In the genomic region with DNA sequence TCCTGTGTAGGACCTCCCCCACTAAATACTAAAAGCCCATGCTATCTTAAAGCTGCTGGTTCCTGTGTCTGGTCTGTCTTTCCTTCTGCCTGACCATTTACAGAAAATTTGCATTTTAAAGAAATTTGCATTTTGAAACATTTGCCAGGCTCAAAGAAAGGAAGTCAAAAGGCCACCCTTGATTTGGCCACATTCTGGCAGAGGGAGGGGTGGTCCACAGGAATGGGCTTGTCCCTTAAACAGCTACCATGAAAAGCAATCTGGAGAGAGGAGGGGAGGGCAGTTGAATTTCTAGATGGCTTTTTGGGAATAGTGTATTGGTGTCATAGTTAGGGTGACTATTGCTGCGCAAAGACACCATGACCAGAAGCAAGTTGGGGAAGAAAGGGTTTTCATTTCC, we compare ENCODE assay signal across 31 mouse cellular contexts.
DNase-seq lines count a peak whose midpoint lies in the region; ATAC-seq and TF ChIP-seq lines count a peak whose summit lies in the region.
"Had no signal": no experiment of that assay in that cellular context is flagged by ENCODE, and none has a peak within 500 bp of the region (broad histone marks: within the 10 kb centered on the region; RNA-seq: fewer than 3 reads in every experiment).

No protein-coding gene starts in this region.

- TF ChIP-seq POLR2A in CH12.LX (IDR thresholded peaks at IDR 0.05; ENCODE audit: low read depth, low read length) (no peak), ES-Bruce4 (IDR thresholded peaks at IDR 0.05; ENCODE audit: insufficient read depth, low read length) (no peak)

- H3K9me3 ChIP-seq in heart, embryonic 11.5 days (replicated peaks; ENCODE audit: control insufficient read depth, low read length): no peaks in the 10 kb centered on the region
- H3K9me3 ChIP-seq in CH12.LX (replicated peaks; ENCODE audit: low read length): no peaks in the 10 kb centered on the region
- H3K9me3 ChIP-seq in ES-Bruce4 (replicated peaks; ENCODE audit: control insufficient read depth, insufficient read depth, low read length, poor library complexity, severe bottlenecking): no peaks in the 10 kb centered on the region
- H3K9me3 ChIP-seq in forebrain, embryonic 14.5 days (replicated peaks; ENCODE audit: control insufficient read depth, low read length): no peaks in the 10 kb centered on the region
- H3K9me3 ChIP-seq: embryonic facial prominence, embryonic 10.5 days; embryonic facial prominence, embryonic 13.5 days; forebrain, embryonic 12.5 days; G1E; heart, embryonic 13.5 days; hindbrain, embryonic 15.5 days had no signal

- H3K27me3 ChIP-seq in heart, embryonic 11.5 days (ENCODE audit: control insufficient read depth, insufficient read depth, low read length): no peaks in the 10 kb centered on the region
- H3K27me3 ChIP-seq in CH12.LX (replicated peaks) (no peaks in the 10 kb centered on the region), ES-Bruce4 (ENCODE audit: control insufficient read depth, insufficient read depth, low read length, poor library complexity, severe bottlenecking) (no peaks in the 10 kb centered on the region)
- no peaks in the 10 kb centered on the region for H3K27me3 ChIP-seq in forebrain, embryonic 14.5 days (replicated peaks; ENCODE audit: control insufficient read depth, insufficient read depth, low read length)
- H3K27me3 ChIP-seq: embryonic facial prominence, embryonic 13.5 days; forebrain, embryonic 12.5 days; heart, embryonic 13.5 days; hindbrain, embryonic 15.5 days; Patski had no signal

- DNase-seq in heart, adult 11 months: peak; percentile 59
- DNase-seq in CH12.LX (ENCODE audit: extremely low read depth): peak; percentile 6
- DNase-seq in R1 (ENCODE audit: low read depth, low spot score): peak; percentile 69
- no peak for DNase-seq in forebrain, embryonic 14.5 days (ENCODE audit: low spot score)
- DNase-seq in right cerebral cortex, adult 18-20 months: no peak
- DNase-seq: adrenal gland, adult 8-10 months; adrenal gland, postnatal 25 days; B cell, adult 2 months; cerebellum, adult 11-12 months; cerebellum, adult 8-10 months; cerebellum, postnatal 10 days; cerebellum, postnatal 36 days; embryo, embryonic 11 days; gastrocnemius, postnatal 10 days; heart, adult 18-20 months; heart, postnatal 14 days; heart, postnatal 4 days; kidney, adult 2 months had no signal

- in situ Hi-C loops in CH12.LX (cut with MboI; ENCODE audit: low pct_ligation_motif_present, low pct_unique_long_range_greater_than_20kb, low sequenced_read_pairs): no loop called here

- dilution Hi-C loops in CH12.LX (cut with MboI; ENCODE audit: extremely low pct_ligation_motif_present, extremely low pct_unique_long_range_greater_than_20kb, low sequenced_read_pairs): no loop called here

- TF ChIP-seq RAD21 in CH12.LX (IDR thresholded peaks at IDR 0.05; ENCODE audit: low read depth, low read length): no peak

- H3K27ac ChIP-seq in heart, embryonic 11.5 days (ENCODE audit: low read depth, low read length): no peak overlapping the region
- H3K27ac ChIP-seq in CH12.LX (ENCODE audit: insufficient read depth, low read depth) (no peak overlapping the region), ES-Bruce4 (ENCODE audit: insufficient read depth, low read length) (peak overlapping the region; percentile 44; the same call in 1 of the 2 replicates)
- H3K27ac ChIP-seq in forebrain, embryonic 14.5 days (ENCODE audit: low read depth, low read length): no peak overlapping the region
- H3K27ac ChIP-seq: embryonic facial prominence, embryonic 10.5 days; embryonic facial prominence, embryonic 13.5 days; forebrain, embryonic 12.5 days; heart, embryonic 13.5 days; hindbrain, embryonic 15.5 days had no signal

- H3K4me1 ChIP-seq in heart, embryonic 11.5 days (ENCODE audit: control insufficient read depth, insufficient read depth, low read length): peaks cover 4% of the 10 kb centered on the region; the same call in 1 of the 2 replicates
- H3K4me1 ChIP-seq in CH12.LX (ENCODE audit: control insufficient read depth in 1 of 2, insufficient read depth in 2 of 2) (peaks cover 0 to 10% of the 10 kb centered on the region in 2 experiments; a peak in 2 of 4 replicates), ES-Bruce4 (ENCODE audit: control insufficient read depth, insufficient read depth, low read length) (peaks cover 5% of the 10 kb centered on the region)
- no peaks in the 10 kb centered on the region for H3K4me1 ChIP-seq in forebrain, embryonic 14.5 days (ENCODE audit: control insufficient read depth, insufficient read depth, low read length)

- no peaks in the 10 kb centered on the region for H3K79me2 ChIP-seq in CH12.LX (replicated peaks; ENCODE audit: control insufficient read depth, extremely low read depth, insufficient read depth, poor library complexity, severe bottlenecking)

- 87% methylated on average over 1 of the region's 1 CpGs for WGBS in heart, embryonic 11.5 days (ENCODE audit: insufficient replicate concordance)
- WGBS in forebrain, embryonic 14.5 days: 93% methylated on average over 1 of the region's 1 CpGs

- H3K4me3 ChIP-seq in heart, embryonic 11.5 days (ENCODE audit: low read depth, low read length): no peak overlapping the region
- H3K4me3 ChIP-seq in CH12.LX (replicated peaks in 1 of 3; ENCODE audit: low read depth in 2 of 3, low read length in 2 of 3, poor library complexity in 1 of 3) (no peak overlapping the region), ES-Bruce4 (ENCODE audit: low read depth, low read length) (no peak overlapping the region)
- no peak overlapping the region for H3K4me3 ChIP-seq in forebrain, embryonic 14.5 days (ENCODE audit: low read depth, low read length)
- H3K4me3 ChIP-seq: embryonic facial prominence, embryonic 10.5 days; embryonic facial prominence, embryonic 13.5 days; erythroblast, embryonic 14.5 days; forebrain, embryonic 12.5 days; heart, embryonic 13.5 days; hindbrain, embryonic 15.5 days had no signal

- 0 out of 2 replicates have a peak, but pooled peaks cover 2% of the 10 kb centered on the region for H3K36me3 ChIP-seq in heart, embryonic 11.5 days (ENCODE audit: control insufficient read depth, insufficient read depth, low read length)
- no peaks in the 10 kb centered on the region for H3K36me3 ChIP-seq in CH12.LX (replicated peaks in 1 of 2; ENCODE audit: control insufficient read depth in 1 of 2, insufficient read depth in 1 of 2, low read length in 1 of 2)
- no peaks in the 10 kb centered on the region for H3K36me3 ChIP-seq in ES-Bruce4 (ENCODE audit: control insufficient read depth, insufficient read depth, low read length, poor library complexity, severe bottlenecking)
- peaks cover 4% of the 10 kb centered on the region; the same call in 1 of the 2 replicates for H3K36me3 ChIP-seq in forebrain, embryonic 14.5 days (ENCODE audit: control insufficient read depth, insufficient read depth, low read length)
- H3K36me3 ChIP-seq: G1E; hindbrain, embryonic 15.5 days had no signal

- no peak overlapping the region for H3K4me2 ChIP-seq in heart, embryonic 11.5 days
- no peak overlapping the region; the same call in 1 of the 2 replicates for H3K4me2 ChIP-seq in CH12.LX (ENCODE audit: insufficient read depth, low read depth, poor library complexity, severe bottlenecking)
- no peak overlapping the region for H3K4me2 ChIP-seq in forebrain, embryonic 14.5 days (ENCODE audit: low read length)
- H3K4me2 ChIP-seq: embryonic facial prominence, embryonic 13.5 days; forebrain, embryonic 12.5 days; heart, embryonic 13.5 days; hindbrain, embryonic 15.5 days had no signal

- no peak for ATAC-seq in heart, embryonic 11.5 days (replicated peaks; ENCODE audit: insufficient number of reproducible peaks, low FRiP score, low TSS enrichment)
- ATAC-seq in forebrain, embryonic 14.5 days: no peak
- ATAC-seq: activated CD4-positive, CD25-positive, alpha-beta regulatory T cell, adult 4 months; forebrain, embryonic 16.5 days; intestine, postnatal 0 days; Patski had no signal

- H3K9ac ChIP-seq in heart, embryonic 11.5 days (ENCODE audit: low read depth, low read length): no peak overlapping the region
- no peak overlapping the region for H3K9ac ChIP-seq in CH12.LX (ENCODE audit: insufficient read depth, low read depth)
- H3K9ac ChIP-seq in ES-Bruce4 (ENCODE audit: low read depth, poor library complexity, severe bottlenecking): no peak overlapping the region
- H3K9ac ChIP-seq in forebrain, embryonic 14.5 days (ENCODE audit: low read length): no peak overlapping the region
- H3K9ac ChIP-seq: embryonic facial prominence, embryonic 13.5 days; forebrain, embryonic 12.5 days; heart, embryonic 13.5 days; hindbrain, embryonic 15.5 days had no signal

- TF ChIP-seq CTCF in CH12.LX (conservative IDR thresholded peaks at IDR 0.05 in 1 of 2, IDR thresholded peaks at IDR 0.05 in 1 of 2; ENCODE audit: low read depth in 2 of 2, low read length in 2 of 2) (no peak), ES-Bruce4 (IDR thresholded peaks at IDR 0.05; ENCODE audit: low read depth, low read length) (no peak)

- no peak for TF ChIP-seq EP300 in CH12.LX (IDR thresholded peaks at IDR 0.05; ENCODE audit: low read length)
- TF ChIP-seq EP300 in ES-Bruce4 (IDR thresholded peaks at IDR 0.05; ENCODE audit: insufficient read depth, low read depth, low read length): no peak

TF ChIP-seq in CH12.LX, 34 proteins besides CTCF, POLR2A, EP300 and RAD21:
- no peak for TF ChIP-seq MXI1 (IDR thresholded peaks at IDR 0.05; ENCODE audit: low read depth, low read length)
- no peak for TF ChIP-seq BHLHE40 (IDR thresholded peaks at IDR 0.05; ENCODE audit: low read depth, low read length)
- no peak for TF ChIP-seq MAX (IDR thresholded peaks at IDR 0.05; ENCODE audit: low read length)
TF ChIP-seq in CH12.LX: peak in this region for 0.

Comparison
In these comparisons a context has a peak if more than half of its experiments do, and no peak if none do; other contexts are left out.
1. DNase-seq: peak in heart, adult 11 months (single experiment), CH12.LX (single experiment) and R1 (single experiment); none in forebrain, embryonic 14.5 days (single experiment) and right cerebral cortex, adult 18-20 months (single experiment).